Mouse (Mus musculus) ES-E14 (cell line): ENCODE measurements around the gene Ifit1bl1.

ENCODE experiments used
- CHD2 ChIP-seq: IDR thresholded peaks from 2 replicates; pipeline ENCODE4 v1.6.1; 2014; ENCODE audit warnings: mild to moderate bottlenecking, low read depth, low read length, inconsistent platforms
- HCFC1 ChIP-seq: IDR thresholded peaks from 2 replicates; pipeline ENCODE4 v1.6.1; 2012; ENCODE audit warnings: low read length, inconsistent platforms, borderline replicate concordance; ENCODE audit not compliant: insufficient read depth
- MAFK ChIP-seq: IDR thresholded peaks from 2 replicates; pipeline ENCODE4 v1.6.1; 2014; ENCODE audit warnings: mild to moderate bottlenecking, low read depth, low read length, inconsistent platforms; ENCODE audit not compliant: insufficient read depth
- ZC3H11A ChIP-seq: IDR thresholded peaks from 2 replicates; pipeline ENCODE4 v1.6.1; 2012; ENCODE audit warnings: low read depth, mild to moderate bottlenecking, inconsistent platforms, low read length, borderline replicate concordance
- ZNF384 ChIP-seq: IDR thresholded peaks from 2 replicates; pipeline ENCODE4 v1.6.1; 2012; ENCODE audit warnings: low read depth, low read length, inconsistent platforms

GRCm38 (mm10) chr19:34562556-34562955, 39.2 kb downstream of the Ifit1bl1 start:
- TF ChIP-seq HCFC1 (no peak), MAFK (no peak), ZC3H11A (no peak), CHD2 (no peak), ZNF384 (no peak)
